Mouse (Mus musculus) layer of hippocampus, adult 8-10 months (tissue): ENCODE measurements at regions not wholly inside any gene's neighbourhood (a gene's known extent, or its start where the extent isn't known, plus 50 kb on each side); places are given as distances from the start of the nearest gene placed in this dataset.

ENCODE experiments used
- DNase-seq, 2 experiments: peaks; one replicate each; pipeline ENCODE4 v3.0.0; 2022; ENCODE audit warnings: low spot score in 2 of 2

GRCm38 (mm10) chr3:131698070-131698750, 133.6 kb downstream of the Papss1 start:
- DNase-seq = no peak

- peak in 1 of 2 experiments; percentile 16 for DNase-seq
Observed at GRCm38 (mm10) chr3:131703134-131703533, 138.6 kb downstream of the Papss1 start.

- no peak for DNase-seq
Observed at GRCm38 (mm10) chr3:131713532-131713931, 149.0 kb downstream of the Papss1 start.

GRCm38 (mm10) chr3:131718761-131719160, 154.2 kb downstream of the Papss1 start:
- DNase-seq = no peak

- no peak for DNase-seq
Observed at GRCm38 (mm10) chr3:131728618-131729017, 164.1 kb downstream of the Papss1 start.

- no peak for DNase-seq
Observed at GRCm38 (mm10) chr3:131734226-131734625, 169.7 kb downstream of the Papss1 start.

- DNase-seq = no peak
Observed at GRCm38 (mm10) chr3:131737461-131737860, 172.9 kb downstream of the Papss1 start.

GRCm38 (mm10) chr3:131737953-131738598, 173.5 kb downstream of the Papss1 start:
- no peak for DNase-seq

GRCm38 (mm10) chr3:131755537-131755936, 191.0 kb downstream of the Papss1 start:
- DNase-seq = no peak

- no peak for DNase-seq
Observed at GRCm38 (mm10) chr3:131756126-131756525, 191.6 kb downstream of the Papss1 start.

- no peak for DNase-seq
Observed at GRCm38 (mm10) chr3:131769976-131770375, 205.4 kb downstream of the Papss1 start.

- DNase-seq = no peak
Observed at GRCm38 (mm10) chr3:131770486-131770885, 205.9 kb downstream of the Papss1 start.

- DNase-seq = no peak
Observed at GRCm38 (mm10) chr3:131771863-131772546, 207.4 kb downstream of the Papss1 start.

GRCm38 (mm10) chr3:131772593-131772992, 208.0 kb downstream of the Papss1 start:
- DNase-seq = no peak

- no peak for DNase-seq
Observed at GRCm38 (mm10) chr3:131775431-131775830, 210.9 kb downstream of the Papss1 start.

- no peak for DNase-seq
Observed at GRCm38 (mm10) chr3:131776650-131777049, 212.1 kb downstream of the Papss1 start.

GRCm38 (mm10) chr3:131779803-131780202, 215.2 kb downstream of the Papss1 start:
- no peak for DNase-seq

- DNase-seq = no peak
Observed at GRCm38 (mm10) chr3:131785524-131785923, 221.0 kb downstream of the Papss1 start.

GRCm38 (mm10) chr3:131788321-131788720, 223.8 kb downstream of the Papss1 start:
- DNase-seq = no peak

GRCm38 (mm10) chr3:131789177-131789576, 224.6 kb downstream of the Papss1 start:
- no peak for DNase-seq

GRCm38 (mm10) chr3:131794056-131794455, 229.5 kb downstream of the Papss1 start:
- no peak for DNase-seq
